Mouse (Mus musculus): ENCODE data around the gene Adamts2. TPM values are rescaled to one million over a fixed set of nuclear protein-coding genes. Genes with fewer than 3 reads are reported as not detected.

The Adamts2 gene
- polyA plus RNA-seq, 1 experiment from 2014 or later, result 12.2 TPM

DNA sequence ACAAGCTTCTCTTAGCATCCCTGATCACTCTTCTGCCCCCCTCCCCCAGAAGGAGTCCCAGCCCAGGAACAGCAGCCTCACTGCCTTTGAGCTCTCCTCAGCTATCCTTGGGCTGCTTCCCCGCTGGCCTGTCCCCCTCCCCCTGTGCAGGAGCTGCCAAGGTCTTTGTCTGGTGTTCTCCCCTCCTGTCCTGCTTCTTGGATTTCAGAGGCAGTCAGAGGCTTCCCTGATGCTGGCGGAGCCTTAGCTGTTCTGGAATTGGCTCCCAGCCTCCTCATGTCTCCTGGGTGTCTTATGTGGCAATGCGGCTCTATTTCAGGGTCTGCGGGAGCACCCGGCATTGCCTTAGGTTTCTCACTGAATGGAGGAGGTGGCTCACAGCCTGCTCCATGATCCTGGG lies 22.8 kb downstream of the Adamts2 start:
- H3K36me3 ChIP-seq (ENCODE audit: control insufficient read depth, insufficient read depth, low read length), result no peaks in the 10 kb centered on the region
- no peak overlapping the region for H3K4me3 ChIP-seq (ENCODE audit: low read depth, low read length)
- H3K27ac ChIP-seq (replicated peaks), result no peak overlapping the region
- TF ChIP-seq EP300 (optimal IDR thresholded peaks at IDR 0.05), result no peak
- TF ChIP-seq CTCF (IDR thresholded peaks at IDR 0.05; ENCODE audit: low read depth), result no peak
- no peaks in the 10 kb centered on the region for H3K4me1 ChIP-seq (replicated peaks; ENCODE audit: control insufficient read depth, insufficient read depth)
- ATAC-seq (ENCODE audit: low FRiP score, low TSS enrichment) (peak; percentile 18; the same call in 1 of the 2 replicates), DNase-seq (ENCODE audit: low spot score) (no peak)
- H3K9ac ChIP-seq (ENCODE audit: low read length), result no peak overlapping the region
- 33% methylated on average over 5 of the region's 5 CpGs for WGBS
- H3K4me2 ChIP-seq (replicated peaks; ENCODE audit: low read depth), result no peak overlapping the region; the same call in 1 of the 2 replicates
- H3K27me3 ChIP-seq (ENCODE audit: control insufficient read depth, insufficient read depth, low read length), result no peaks in the 10 kb centered on the region
- no peaks in the 10 kb centered on the region for H3K9me3 ChIP-seq (ENCODE audit: control insufficient read depth, low read length)

DNA sequence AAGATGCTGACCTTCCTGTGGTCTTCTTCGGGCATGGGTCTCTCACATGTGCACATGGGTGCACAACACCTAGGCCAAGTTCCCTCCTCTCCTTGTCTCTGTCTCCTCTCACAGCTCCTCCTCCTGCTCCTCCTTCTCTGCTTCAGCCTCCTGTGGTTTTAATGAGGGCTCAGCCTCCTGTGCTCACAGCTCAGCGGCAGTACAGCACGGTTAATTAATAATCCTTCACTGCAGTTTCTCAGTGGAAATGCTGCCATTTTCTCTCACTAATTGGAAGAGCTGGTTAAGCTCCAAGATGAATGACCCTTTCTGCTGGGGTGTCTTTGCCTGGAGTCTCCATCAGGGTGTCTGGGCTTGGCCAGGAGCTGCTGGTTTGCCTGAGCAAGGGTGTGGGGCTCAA lies 27.0 kb downstream of the Adamts2 start:
- 0 out of 2 replicates have a peak, but pooled peaks cover 2% of the 10 kb centered on the region for H3K4me1 ChIP-seq (replicated peaks; ENCODE audit: control insufficient read depth, insufficient read depth)
- H3K4me2 ChIP-seq (replicated peaks; ENCODE audit: low read depth), result no peak overlapping the region
- no peak overlapping the region for H3K9ac ChIP-seq (ENCODE audit: low read length)
- no peaks in the 10 kb centered on the region for H3K36me3 ChIP-seq (ENCODE audit: control insufficient read depth, insufficient read depth, low read length)
- TF ChIP-seq CTCF (IDR thresholded peaks at IDR 0.05; ENCODE audit: low read depth) (no peak), EP300 (optimal IDR thresholded peaks at IDR 0.05) (no peak)
- WGBS, result 50% methylated on average over 3 of the region's 3 CpGs
- no peak for DNase-seq (ENCODE audit: low spot score)
- H3K27me3 ChIP-seq (ENCODE audit: control insufficient read depth, insufficient read depth, low read length), result no peaks in the 10 kb centered on the region
- ATAC-seq (ENCODE audit: low FRiP score, low TSS enrichment), result no peak
- no peak overlapping the region for H3K4me3 ChIP-seq (ENCODE audit: low read depth, low read length)
- no peak overlapping the region for H3K27ac ChIP-seq (replicated peaks)
- H3K9me3 ChIP-seq (ENCODE audit: control insufficient read depth, low read length), result no peaks in the 10 kb centered on the region

- Histone ChIP-seq H3K4me2 (replicated peaks; ENCODE audit: low read depth) (no peak overlapping the region), H3K36me3 (ENCODE audit: control insufficient read depth, insufficient read depth, low read length) (no peaks in the 10 kb centered on the region), H3K27ac (replicated peaks) (no peak overlapping the region), H3K27me3 (ENCODE audit: control insufficient read depth, insufficient read depth, low read length) (no peaks in the 10 kb centered on the region), H3K9me3 (ENCODE audit: control insufficient read depth, low read length) (no peaks in the 10 kb centered on the region), H3K4me3 (ENCODE audit: low read depth, low read length) (no peak overlapping the region), H3K9ac (ENCODE audit: low read length) (no peak overlapping the region), H3K4me1 (replicated peaks; ENCODE audit: control insufficient read depth, insufficient read depth) (peaks cover 6% of the 10 kb centered on the region; the same call in 1 of the 2 replicates)
- DNase-seq (ENCODE audit: low spot score) (no peak), ATAC-seq (ENCODE audit: low FRiP score, low TSS enrichment) (no peak)
- WGBS, result 82% methylated on average over 2 of the region's 2 CpGs
- no peak for TF ChIP-seq CTCF (IDR thresholded peaks at IDR 0.05; ENCODE audit: low read depth)
- TF ChIP-seq EP300 (optimal IDR thresholded peaks at IDR 0.05), result no peak
Observed at GRCm38 (mm10) chr11:50630462-50630861, 28.6 kb downstream of the Adamts2 start.

DNA sequence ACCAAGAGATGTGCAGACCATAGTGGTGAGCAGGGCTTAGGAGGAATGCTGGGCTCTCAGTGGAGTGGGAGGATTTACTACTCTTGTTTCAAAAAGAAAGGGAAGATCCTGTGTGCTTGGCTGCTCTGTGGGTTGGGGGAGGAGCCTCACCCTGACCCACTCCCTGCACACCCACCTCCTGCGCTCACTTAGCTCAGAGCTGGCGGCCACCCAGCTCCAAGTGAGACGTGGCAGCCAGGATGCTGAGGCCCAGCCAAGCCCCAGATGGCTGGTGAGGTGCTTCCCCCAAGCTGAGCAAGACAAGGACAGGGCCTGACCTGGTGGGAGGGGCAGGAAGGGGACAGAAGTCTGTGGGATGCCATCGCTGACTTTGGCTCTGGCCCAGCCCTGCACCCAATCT lies 30.4 kb downstream of the Adamts2 start:
- TF ChIP-seq EP300 (optimal IDR thresholded peaks at IDR 0.05), result no peak
- TF ChIP-seq CTCF (IDR thresholded peaks at IDR 0.05; ENCODE audit: low read depth), result no peak
- Histone ChIP-seq H3K27me3 (ENCODE audit: control insufficient read depth, insufficient read depth, low read length) (no peaks in the 10 kb centered on the region), H3K4me1 (replicated peaks; ENCODE audit: control insufficient read depth, insufficient read depth) (peaks cover 6% of the 10 kb centered on the region; the same call in 1 of the 2 replicates), H3K9ac (ENCODE audit: low read length) (no peak overlapping the region), H3K4me3 (ENCODE audit: low read depth, low read length) (no peak overlapping the region), H3K36me3 (ENCODE audit: control insufficient read depth, insufficient read depth, low read length) (no peaks in the 10 kb centered on the region), H3K9me3 (ENCODE audit: control insufficient read depth, low read length) (no peaks in the 10 kb centered on the region), H3K4me2 (replicated peaks; ENCODE audit: low read depth) (no peak overlapping the region), H3K27ac (replicated peaks) (0 out of 2 replicates have a peak overlapping the region, but pooled peaks have one; percentile 5)
- WGBS, result 12% methylated on average over 4 of the region's 4 CpGs
- DNase-seq (ENCODE audit: low spot score) (peak; percentile 51), ATAC-seq (ENCODE audit: low FRiP score, low TSS enrichment) (peak; percentile 68; the same call in 1 of the 2 replicates)

DNA sequence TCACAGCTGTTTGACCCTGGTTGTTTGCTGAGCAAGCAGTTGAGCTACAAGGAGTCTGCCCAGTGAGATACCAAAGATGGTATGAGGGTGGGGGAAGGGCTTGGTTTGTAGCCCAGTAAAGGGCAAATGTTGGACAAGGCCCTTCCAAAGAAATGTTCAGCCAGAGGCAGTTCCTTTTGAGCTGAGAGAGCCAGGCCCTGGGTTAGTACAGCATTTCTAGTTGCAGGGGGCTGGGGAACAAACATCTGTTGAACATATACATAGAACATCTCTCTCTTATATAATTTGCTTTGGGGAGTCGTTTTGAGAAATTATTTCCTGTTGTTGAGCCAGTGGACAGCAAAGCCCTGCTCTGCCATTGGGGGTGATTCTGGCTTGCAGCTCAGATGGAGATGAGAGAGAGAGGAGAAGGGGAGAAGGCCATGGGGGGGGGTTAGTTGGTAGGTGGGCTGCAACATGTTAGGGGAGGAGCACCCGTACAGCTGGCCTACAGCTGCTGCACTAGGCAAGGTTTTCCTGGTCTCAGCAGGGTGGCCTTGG lies 33.2 kb downstream of the Adamts2 start:
- no peaks in the 10 kb centered on the region for H3K27me3 ChIP-seq (ENCODE audit: control insufficient read depth, insufficient read depth, low read length)
- peak overlapping the region; percentile 67 for H3K27ac ChIP-seq (replicated peaks)
- H3K36me3 ChIP-seq (ENCODE audit: control insufficient read depth, insufficient read depth, low read length), result no peaks in the 10 kb centered on the region
- H3K4me3 ChIP-seq (ENCODE audit: low read depth, low read length), result no peak overlapping the region
- no peak for DNase-seq (ENCODE audit: low spot score)
- no peaks in the 10 kb centered on the region for H3K9me3 ChIP-seq (ENCODE audit: control insufficient read depth, low read length)
- peaks cover 6% of the 10 kb centered on the region; the same call in 1 of the 2 replicates for H3K4me1 ChIP-seq (replicated peaks; ENCODE audit: control insufficient read depth, insufficient read depth)
- peak; percentile 11; the same call in 1 of the 2 replicates for ATAC-seq (ENCODE audit: low FRiP score, low TSS enrichment)
- H3K4me2 ChIP-seq (replicated peaks; ENCODE audit: low read depth), result no peak overlapping the region
- TF ChIP-seq CTCF (IDR thresholded peaks at IDR 0.05; ENCODE audit: low read depth) (no peak), EP300 (optimal IDR thresholded peaks at IDR 0.05) (no peak)
- no peak overlapping the region for H3K9ac ChIP-seq (ENCODE audit: low read length)
- 37% methylated on average over 2 of the region's 2 CpGs for WGBS

DNA sequence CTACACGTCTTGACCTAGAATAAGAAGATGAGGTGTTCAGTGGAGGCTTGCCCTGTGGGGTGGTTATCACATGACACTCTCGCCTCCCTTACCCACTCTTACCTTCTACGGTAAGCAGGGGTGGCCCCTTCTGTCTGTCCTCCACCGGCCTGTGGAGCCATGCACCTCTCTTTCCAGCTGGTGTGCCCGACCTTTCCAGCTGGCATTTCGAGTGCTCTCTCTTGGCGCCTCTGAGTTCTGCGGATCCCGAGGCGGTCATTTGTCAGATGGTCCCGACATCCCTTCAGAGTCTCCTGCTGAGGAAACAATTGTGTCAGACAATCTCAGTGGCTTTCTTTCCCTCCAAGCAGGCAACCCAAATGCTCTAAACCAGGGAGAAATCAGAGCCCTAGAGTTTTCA lies 35.1 kb downstream of the Adamts2 start:
- ATAC-seq (ENCODE audit: low FRiP score, low TSS enrichment) (no peak), DNase-seq (ENCODE audit: low spot score) (no peak)
- no peaks in the 10 kb centered on the region for H3K27me3 ChIP-seq (ENCODE audit: control insufficient read depth, insufficient read depth, low read length)
- peaks cover 5% of the 10 kb centered on the region; the same call in 1 of the 2 replicates for H3K4me1 ChIP-seq (replicated peaks; ENCODE audit: control insufficient read depth, insufficient read depth)
- H3K36me3 ChIP-seq (ENCODE audit: control insufficient read depth, insufficient read depth, low read length), result no peaks in the 10 kb centered on the region
- no peak overlapping the region for H3K9ac ChIP-seq (ENCODE audit: low read length)
- TF ChIP-seq EP300 (optimal IDR thresholded peaks at IDR 0.05) (no peak), CTCF (IDR thresholded peaks at IDR 0.05; ENCODE audit: low read depth) (no peak)
- H3K9me3 ChIP-seq (ENCODE audit: control insufficient read depth, low read length), result no peaks in the 10 kb centered on the region
- H3K4me2 ChIP-seq (replicated peaks; ENCODE audit: low read depth), result no peak overlapping the region
- WGBS, result 93% methylated on average over 11 of the region's 11 CpGs
- no peak overlapping the region for H3K27ac ChIP-seq (replicated peaks)
- H3K4me3 ChIP-seq (ENCODE audit: low read depth, low read length), result no peak overlapping the region

Data from stomach, postnatal 0 days (tissue).